Mouse (Mus musculus) stomach, embryonic 16.5 days (tissue): ENCODE measurements at regions not wholly inside any gene's neighbourhood (a gene's known extent, or its start where the extent isn't known, plus 50 kb on each side); places are given as distances from the start of the nearest gene placed in this dataset.

Source experiments
- ATAC-seq: fragments of 200-750 bp; cut with Nextera tagmentation; 2 replicates; pipeline ENCODE4 v1.8.0; 2017; ENCODE audit warnings: moderate number of reproducible peaks, moderate TSS enrichment; ENCODE audit not compliant: insufficient read depth, low FRiP score
- H3K27ac ChIP-seq: fragments of 300-500 bp; sonication (generic); 2 replicates; pipeline ENCODE4 v1.5.1; 2014; ENCODE audit warnings: low read length
- H3K27me3 ChIP-seq: fragments of 300-500 bp; sonication (generic); 2 replicates; pipeline ENCODE4 v1.6.1; 2014; ENCODE audit warnings: low read length, control low read depth, mixed read lengths; ENCODE audit not compliant: control insufficient read depth, insufficient read depth
- H3K36me3 ChIP-seq: fragments of 300-500 bp; sonication (generic); 2 replicates; pipeline ENCODE4 v1.6.1; 2014; ENCODE audit warnings: low read length; ENCODE audit not compliant: control insufficient read depth, insufficient read depth
- H3K4me1 ChIP-seq: fragments of 300-500 bp; sonication (generic); 2 replicates; pipeline ENCODE4 v1.6.1; 2014; ENCODE audit warnings: low read length, control low read depth, mixed read lengths; ENCODE audit not compliant: control insufficient read depth, insufficient read depth
- H3K4me2 ChIP-seq: fragments of 300-500 bp; sonication (generic); 2 replicates; pipeline ENCODE4 v1.6.1; 2014; ENCODE audit warnings: low read depth, low read length, mixed read lengths
- H3K4me3 ChIP-seq: fragments of 300-500 bp; sonication (generic); replicated peaks from 2 replicates; pipeline ENCODE4 v1.5.1; 2014; ENCODE audit warnings: mild to moderate bottlenecking, low read length
- H3K9ac ChIP-seq: fragments of 300-500 bp; sonication (generic); 2 replicates; pipeline ENCODE4 v1.6.1; 2014; ENCODE audit warnings: low read length
- H3K9me3 ChIP-seq: fragments of 300-500 bp; sonication (generic); replicated peaks from 2 replicates; pipeline ENCODE4 v1.6.1; 2016; ENCODE audit warnings: low read length, control low read depth; ENCODE audit not compliant: control insufficient read depth
- WGBS: fragments of 180-500 bp; shearing (Covaris S2); extraction: QIAGEN DNeasy Blood & Tissue Kit; methylation state at CpG from one replicate; pipeline ENCODE4 v1.1.7; 2014; 5-methylcytosine and 5-hydroxymethylcytosine counted together

DNA sequence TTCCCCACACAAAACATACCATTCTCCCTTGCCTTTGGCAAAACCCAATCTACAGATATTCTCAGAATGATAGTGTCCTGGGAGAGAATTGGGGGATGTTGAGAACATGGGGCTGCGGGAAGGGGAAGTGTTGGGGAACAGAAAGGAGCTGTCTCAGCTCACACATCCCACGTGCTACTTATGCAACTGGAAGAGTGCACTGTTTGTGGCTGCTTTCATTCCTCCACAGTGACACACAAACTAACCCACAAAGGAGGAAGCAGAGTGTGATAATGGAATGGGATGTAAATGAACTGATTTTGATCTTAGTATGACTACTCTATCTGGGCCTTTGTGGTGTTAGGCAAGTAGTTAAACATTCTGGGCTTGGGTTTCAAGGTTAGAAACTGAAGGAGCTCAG lies 317.3 kb upstream of the Epha4 start:
- no peak overlapping the region for H3K4me2 ChIP-seq
- no peaks in the 10 kb centered on the region for H3K27me3 ChIP-seq
- H3K36me3 ChIP-seq: no peaks in the 10 kb centered on the region
- no peak overlapping the region for H3K27ac ChIP-seq
- H3K4me1 ChIP-seq: no peaks in the 10 kb centered on the region
- no peaks in the 10 kb centered on the region for H3K9me3 ChIP-seq
- no peak for ATAC-seq
- H3K9ac ChIP-seq: no peak overlapping the region
- H3K4me3 ChIP-seq: no peak overlapping the region
- 52% methylated on average over 2 of the region's 2 CpGs for WGBS

DNA sequence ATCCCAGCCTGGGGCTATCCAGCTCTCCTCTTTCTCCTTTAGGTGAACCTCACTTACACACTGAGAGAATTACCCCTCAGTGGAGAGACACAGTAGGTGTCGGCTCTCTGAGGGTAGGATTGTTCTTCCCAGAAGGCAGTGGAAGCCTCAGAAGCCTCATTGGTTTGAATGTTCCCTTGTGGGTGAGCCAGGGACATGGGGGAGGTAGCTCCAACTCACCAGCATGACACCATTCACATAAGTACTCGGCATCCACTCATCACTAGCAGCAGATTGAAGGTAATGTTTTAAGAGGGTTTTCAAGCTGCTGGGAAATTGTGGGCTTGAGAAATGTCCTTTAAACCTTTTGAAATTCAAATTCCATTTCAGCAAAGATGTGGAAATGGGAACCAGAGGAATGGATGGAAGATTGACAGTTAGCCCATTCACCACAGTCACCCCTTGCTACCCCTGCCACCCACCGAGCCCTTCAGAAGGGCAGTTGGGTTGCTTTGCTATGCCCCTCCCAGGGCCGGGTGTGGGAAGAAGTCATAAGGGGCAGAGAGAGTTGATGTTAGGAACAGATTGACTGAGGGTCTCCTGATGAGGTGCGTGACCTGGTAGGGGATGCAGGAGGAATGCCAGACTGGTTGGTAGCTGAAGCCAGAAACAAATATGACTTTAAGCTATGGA lies 310.0 kb upstream of the Epha4 start:
- Histone ChIP-seq H3K4me2 (no peak overlapping the region), H3K27me3 (no peaks in the 10 kb centered on the region), H3K9me3 (no peaks in the 10 kb centered on the region), H3K36me3 (no peaks in the 10 kb centered on the region), H3K4me3 (no peak overlapping the region), H3K9ac (no peak overlapping the region), H3K4me1 (no peaks in the 10 kb centered on the region; the same call in 1 of the 2 replicates), H3K27ac (no peak overlapping the region)
- ATAC-seq: no peak
- 60% methylated on average over 5 of the region's 5 CpGs for WGBS

- no peak for ATAC-seq
- H3K4me2 ChIP-seq: no peak overlapping the region; the same call in 1 of the 2 replicates
- H3K4me3 ChIP-seq: no peak overlapping the region
- H3K4me1 ChIP-seq: no peaks in the 10 kb centered on the region; the same call in 1 of the 2 replicates
- H3K27ac ChIP-seq: no peak overlapping the region
- H3K9me3 ChIP-seq: no peaks in the 10 kb centered on the region
- 36% methylated on average over 10 of the region's 10 CpGs for WGBS
- no peak overlapping the region for H3K9ac ChIP-seq
- no peaks in the 10 kb centered on the region for H3K36me3 ChIP-seq
- H3K27me3 ChIP-seq: no peaks in the 10 kb centered on the region
Observed at GRCm38 (mm10) chr1:77823801-77824687, 309.2 kb upstream of the Epha4 start.

DNA sequence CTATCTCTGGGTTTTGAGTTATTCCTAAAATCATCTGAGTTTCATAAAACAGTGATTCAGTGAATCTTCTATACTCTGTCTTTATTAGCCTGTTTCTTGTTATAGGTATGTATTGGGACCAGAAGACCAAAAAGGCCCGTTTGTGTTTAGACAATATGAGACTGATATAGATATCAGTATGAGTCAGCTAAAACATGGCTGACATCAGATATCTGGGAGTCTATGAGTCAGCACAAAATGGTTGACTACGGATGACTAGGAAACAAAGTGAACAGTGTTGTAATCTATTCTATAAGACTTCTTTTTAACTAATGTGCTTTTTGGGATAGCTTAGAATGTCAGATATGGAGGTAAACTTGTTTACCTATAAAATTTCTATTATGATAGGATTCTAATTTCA lies 305.2 kb upstream of the Epha4 start:
- Histone ChIP-seq H3K36me3 (no peaks in the 10 kb centered on the region), H3K4me1 (no peaks in the 10 kb centered on the region; the same call in 1 of the 2 replicates), H3K27me3 (no peaks in the 10 kb centered on the region), H3K9me3 (no peaks in the 10 kb centered on the region), H3K4me2 (no peak overlapping the region), H3K4me3 (no peak overlapping the region), H3K27ac (no peak overlapping the region), H3K9ac (no peak overlapping the region)
- 76% methylated on average over 2 of the region's 2 CpGs for WGBS
- ATAC-seq: no peak

GRCm38 (mm10) chr1:77815451-77815850 lies 300.6 kb upstream of the Epha4 start:
- 69% methylated on average over 4 of the region's 4 CpGs for WGBS
- no peak overlapping the region for H3K4me3 ChIP-seq
- no peaks in the 10 kb centered on the region for H3K36me3 ChIP-seq
- no peak overlapping the region for H3K9ac ChIP-seq
- H3K4me1 ChIP-seq: no peaks in the 10 kb centered on the region
- H3K4me2 ChIP-seq: no peak overlapping the region
- 0 out of 2 replicates have a peak, but pooled peaks cover 4% of the 10 kb centered on the region for H3K27me3 ChIP-seq
- no peak overlapping the region for H3K27ac ChIP-seq
- no peak for ATAC-seq
- no peaks in the 10 kb centered on the region for H3K9me3 ChIP-seq

DNA sequence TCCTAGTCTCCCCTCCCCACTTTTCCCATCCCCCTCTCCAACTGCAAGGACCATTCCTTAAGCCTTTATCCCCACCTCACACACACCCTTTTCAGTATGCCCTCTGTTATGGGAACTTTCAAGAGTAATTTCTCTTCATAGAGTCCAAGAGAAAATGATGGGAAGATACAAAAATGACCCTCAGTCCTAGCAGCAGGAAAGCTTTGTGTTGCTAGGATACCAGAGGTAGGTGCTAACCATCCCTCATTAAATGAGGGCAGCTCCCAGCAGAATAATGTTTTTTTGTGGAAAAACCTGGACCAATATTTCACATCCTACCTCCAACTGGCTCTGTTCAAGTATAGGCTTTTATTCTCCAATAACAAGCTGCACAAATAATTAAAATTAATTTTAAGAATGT lies 296.7 kb upstream of the Epha4 start:
- H3K27ac ChIP-seq: no peak overlapping the region
- H3K9me3 ChIP-seq: no peaks in the 10 kb centered on the region
- H3K36me3 ChIP-seq: no peaks in the 10 kb centered on the region
- H3K4me3 ChIP-seq: no peak overlapping the region
- no peak for ATAC-seq
- 0 out of 2 replicates have a peak, but pooled peaks cover 4% of the 10 kb centered on the region for H3K27me3 ChIP-seq
- no peak overlapping the region for H3K9ac ChIP-seq
- H3K4me2 ChIP-seq: no peak overlapping the region
- no peaks in the 10 kb centered on the region for H3K4me1 ChIP-seq

GRCm38 (mm10) chr1:77790974-77791373 lies 276.1 kb upstream of the Epha4 start:
- peak; percentile 58; the same call in 1 of the 2 replicates for ATAC-seq
- Histone ChIP-seq H3K27ac (no peak overlapping the region), H3K4me1 (no peaks in the 10 kb centered on the region), H3K27me3 (no peaks in the 10 kb centered on the region), H3K4me3 (no peak overlapping the region), H3K36me3 (no peaks in the 10 kb centered on the region), H3K4me2 (no peak overlapping the region), H3K9me3 (no peaks in the 10 kb centered on the region), H3K9ac (no peak overlapping the region)
- WGBS: 52% methylated on average over 6 of the region's 6 CpGs

GRCm38 (mm10) chr1:77754326-77754725 lies 239.4 kb upstream of the Epha4 start:
- Histone ChIP-seq H3K36me3 (no peaks in the 10 kb centered on the region), H3K4me2 (no peak overlapping the region), H3K4me3 (no peak overlapping the region), H3K4me1 (no peaks in the 10 kb centered on the region), H3K9me3 (no peaks in the 10 kb centered on the region), H3K27me3 (no peaks in the 10 kb centered on the region), H3K9ac (no peak overlapping the region), H3K27ac (no peak overlapping the region)
- no peak for ATAC-seq
- 90% methylated on average over 3 of the region's 3 CpGs for WGBS
